Mouse (Mus musculus) liver, adult 2 months (tissue): ENCODE measurements around the gene Hs6st2. TPM values are rescaled to one million over a fixed set of nuclear protein-coding genes. Genes with fewer than 3 reads are reported as not detected.

Experiments used
- DNase-seq: peaks from one replicate; pipeline ENCODE4 v3.0.0-alpha.2; 2011; ENCODE audit warnings: low read depth, low spot score; ENCODE audit errors: extremely low read depth
- H3K27ac ChIP-seq: fragments of 200-500 bp; replicated peaks from 2 replicates; pipeline ENCODE4 v1.5.1; 2012; ENCODE audit warnings: low read depth, mild to moderate bottlenecking, control low read depth, inconsistent platforms, low read length; ENCODE audit not compliant: insufficient read depth
- H3K27me3 ChIP-seq: fragments of 200-500 bp; 2 replicates; pipeline ENCODE4 v1.6.1; 2012; ENCODE audit warnings: mild to moderate bottlenecking, moderate library complexity, low read length, inconsistent platforms; ENCODE audit not compliant: control insufficient read depth, insufficient read depth
- H3K36me3 ChIP-seq: fragments of 200-500 bp; 2 replicates; pipeline ENCODE4 v1.6.1; 2012; ENCODE audit warnings: low read length, inconsistent platforms; ENCODE audit not compliant: control insufficient read depth, insufficient read depth
- H3K4me1 ChIP-seq: fragments of 200-500 bp; 2 replicates; pipeline ENCODE4 v1.6.1; 2011; ENCODE audit warnings: low read length; ENCODE audit not compliant: control insufficient read depth, insufficient read depth
- H3K4me3 ChIP-seq: fragments of 200-500 bp; 2 replicates; pipeline ENCODE4 v1.5.1; 2011; ENCODE audit warnings: low read depth, mild to moderate bottlenecking, control low read depth, low read length, moderate library complexity; ENCODE audit not compliant: insufficient read depth
- H3K79me2 ChIP-seq: fragments of 200-500 bp; 2 replicates; pipeline ENCODE4 v1.6.1; 2012; ENCODE audit warnings: inconsistent platforms, mild to moderate bottlenecking, low read length, moderate library complexity; ENCODE audit not compliant: control insufficient read depth, insufficient read depth
- H3K9ac ChIP-seq: fragments of 200-500 bp; 2 replicates; pipeline ENCODE4 v1.6.1; 2012; ENCODE audit warnings: low read depth, mild to moderate bottlenecking, control low read depth, inconsistent platforms, low read length
- CTCF ChIP-seq: fragments of 200-500 bp; IDR thresholded peaks from 2 replicates; pipeline ENCODE4 v1.5.1; 2011; ENCODE audit warnings: low read depth, low read length, control low read depth
- POLR2A ChIP-seq: fragments of 200-500 bp; IDR thresholded peaks from 2 replicates; pipeline ENCODE4 v1.6.1; 2011; ENCODE audit warnings: low read length, control low read depth; ENCODE audit not compliant: insufficient read depth; ENCODE audit errors: extremely low read depth
- WGBS: fragments of 180-500 bp; shearing (Covaris S2); methylation state at CpG from one replicate; pipeline ENCODE4 v1.1.7; 2018; 5-methylcytosine and 5-hydroxymethylcytosine counted together
- polyA plus RNA-seq: library from polyadenylated mRNA; depleted of rRNA; stranded (reverse); fragments of >200 nt; gene quantifications from 2 replicates; pipeline ENCODE4 v1.2.3, GENCODE M21; 2012
- total RNA-seq: library from RNA; depleted of rRNA; stranded (reverse); fragments of >200 nt; gene quantifications from 2 replicates; pipeline ENCODE4 v1.2.3, GENCODE M21; 2014

The Hs6st2 gene
- total and polyA plus RNA-seq, 2 experiments = under 0.01 TPM; not detected in 1

- TF ChIP-seq POLR2A (no peak), CTCF (no peak)
- H3K4me1 ChIP-seq = no peaks in the 10 kb centered on the region
These were observed 2.8 kb upstream of the Hs6st2 start for GRCm38 (mm10) chrX:51684336-51685056.

GRCm38 (mm10) chrX:51681170-51681667 lies 437 bp downstream of the Hs6st2 start:
- DNase-seq = no peak
- Histone ChIP-seq H3K4me3 (peak overlapping the region; percentile 33; the same call in 1 of the 2 replicates), H3K27ac (no peak overlapping the region), H3K27me3 (peaks cover 4% of the 10 kb centered on the region), H3K79me2 (no peaks in the 10 kb centered on the region), H3K36me3 (no peaks in the 10 kb centered on the region), H3K9ac (no peak overlapping the region), H3K4me1 (no peaks in the 10 kb centered on the region)
- WGBS = 3% methylated on average over 27 of the region's 43 CpGs
- no peak for TF ChIP-seq CTCF
- TF ChIP-seq POLR2A = no peak

More at GRCm38 (mm10) chrX:51684336-51685056, 2.8 kb upstream of the Hs6st2 start:
- no peaks in the 10 kb centered on the region for H3K36me3 ChIP-seq
- no peaks in the 10 kb centered on the region for H3K79me2 ChIP-seq
- peaks cover 4% of the 10 kb centered on the region for H3K27me3 ChIP-seq
- H3K4me3 ChIP-seq = no peak overlapping the region
- no peak overlapping the region for H3K9ac ChIP-seq
- no peak for DNase-seq
- no peak overlapping the region for H3K27ac ChIP-seq
- 57% methylated on average over 3 of the region's 3 CpGs for WGBS

GRCm38 (mm10) chrX:51680428-51681169 lies 1.1 kb downstream of the Hs6st2 start:
- no peaks in the 10 kb centered on the region for H3K36me3 ChIP-seq
- H3K27me3 ChIP-seq = peaks cover 4% of the 10 kb centered on the region
- no peak overlapping the region for H3K9ac ChIP-seq
- no peaks in the 10 kb centered on the region for H3K79me2 ChIP-seq
- H3K27ac ChIP-seq = no peak overlapping the region
- DNase-seq = no peak
- WGBS = 2% methylated on average over 51 of the region's 70 CpGs
- TF ChIP-seq POLR2A = no peak
- no peak for TF ChIP-seq CTCF
- no peaks in the 10 kb centered on the region for H3K4me1 ChIP-seq
- peak overlapping the region; percentile 38; the same call in 1 of the 2 replicates for H3K4me3 ChIP-seq

GRCm38 (mm10) chrX:51679601-51680427 lies 1.8 kb downstream of the Hs6st2 start:
- H3K4me3 ChIP-seq = peak overlapping the region; percentile 38; the same call in 1 of the 2 replicates
- H3K27ac ChIP-seq = no peak overlapping the region
- H3K79me2 ChIP-seq = no peaks in the 10 kb centered on the region
- no peak for TF ChIP-seq POLR2A
- no peak for TF ChIP-seq CTCF
- H3K27me3 ChIP-seq = peaks cover 4% of the 10 kb centered on the region
- DNase-seq = no peak
- H3K4me1 ChIP-seq = no peaks in the 10 kb centered on the region
- no peaks in the 10 kb centered on the region for H3K36me3 ChIP-seq
- H3K9ac ChIP-seq = no peak overlapping the region
- 9% methylated on average over 45 of the region's 46 CpGs for WGBS

- H3K27ac ChIP-seq = no peak overlapping the region
- no peak for TF ChIP-seq POLR2A
- no peak for TF ChIP-seq CTCF
- DNase-seq = no peak
- WGBS = 79% methylated on average over 2 of the region's 2 CpGs
- H3K4me3 ChIP-seq = no peak overlapping the region
- no peaks in the 10 kb centered on the region for H3K4me1 ChIP-seq
- no peak overlapping the region for H3K9ac ChIP-seq
- no peaks in the 10 kb centered on the region for H3K36me3 ChIP-seq
- no peaks in the 10 kb centered on the region for H3K27me3 ChIP-seq
- no peaks in the 10 kb centered on the region for H3K79me2 ChIP-seq
These were observed 23.4 kb downstream of the Hs6st2 start for GRCm38 (mm10) chrX:51658236-51658635.
